8 mouse cellular contexts compared by ENCODE assay signal in genomic region chr6:136531792-136532230, GRCm38 (mm10). TPM values are rescaled to one million over a fixed set of nuclear protein-coding genes. Genes with fewer than 3 reads are reported as not detected.
DNase-seq lines count a peak whose midpoint lies in the region; ATAC-seq and TF ChIP-seq lines count a peak whose summit lies in the region.

No protein-coding gene starts in this region.

- H3K4me1 ChIP-seq in spleen, adult 2 months (ENCODE audit: control insufficient read depth, insufficient read depth, insufficient read length): peaks cover 16% of the 10 kb centered on the region
- H3K4me1 ChIP-seq in heart, embryonic 15.5 days (replicated peaks): peaks cover 37% of the 10 kb centered on the region
- peaks cover 15% of the 10 kb centered on the region for H3K4me1 ChIP-seq in limb, embryonic 12.5 days (replicated peaks)
- H3K4me1 ChIP-seq in midbrain, embryonic 12.5 days: peaks cover 29% of the 10 kb centered on the region

- H3K27me3 ChIP-seq in spleen, adult 2 months (ENCODE audit: control insufficient read depth, insufficient read depth, low read length): no peaks in the 10 kb centered on the region
- H3K27me3 ChIP-seq in heart, embryonic 15.5 days: no peaks in the 10 kb centered on the region
- no peaks in the 10 kb centered on the region for H3K27me3 ChIP-seq in limb, embryonic 12.5 days
- no peaks in the 10 kb centered on the region for H3K27me3 ChIP-seq in midbrain, embryonic 12.5 days

- no peak overlapping the region for H3K4me3 ChIP-seq in spleen, adult 2 months (ENCODE audit: extremely low read depth, insufficient read depth, insufficient read length)
- H3K4me3 ChIP-seq in heart, embryonic 15.5 days: peak overlapping the region; percentile 4; the same call in 1 of the 2 replicates
- H3K4me3 ChIP-seq in limb, embryonic 12.5 days (replicated peaks): no peak overlapping the region
- H3K4me3 ChIP-seq in midbrain, embryonic 12.5 days: no peak overlapping the region

- peak; percentile 42 to 43 for DNase-seq in spleen, adult 2 months (ENCODE audit: low read depth in 1 of 2, low spot score in 2 of 2)
- no peak for DNase-seq in spleen, adult 18-20 months
- peak; percentile 65 to 78 for DNase-seq in thymus, postnatal 36 days
- DNase-seq in ovary, postnatal 14 days (ENCODE audit: low spot score): no peak

- H3K36me3 ChIP-seq in spleen, adult 2 months (ENCODE audit: control insufficient read depth, insufficient read depth, low read length): peaks cover 3% of the 10 kb centered on the region; the same call in 1 of the 2 replicates
- H3K36me3 ChIP-seq in heart, embryonic 15.5 days: no peaks in the 10 kb centered on the region
- peaks cover 9% of the 10 kb centered on the region; the same call in 1 of the 2 replicates for H3K36me3 ChIP-seq in limb, embryonic 12.5 days
- H3K36me3 ChIP-seq in midbrain, embryonic 12.5 days: 0 out of 2 replicates have a peak, but pooled peaks cover 7% of the 10 kb centered on the region

- peak overlapping the region; percentile 61 for H3K27ac ChIP-seq in spleen, adult 2 months (ENCODE audit: insufficient read depth, low read length)
- H3K27ac ChIP-seq in heart, embryonic 15.5 days: peak overlapping the region; percentile 90
- peak overlapping the region; percentile 83 for H3K27ac ChIP-seq in limb, embryonic 12.5 days
- H3K27ac ChIP-seq in midbrain, embryonic 12.5 days (replicated peaks): peak overlapping the region; percentile 87

- H3K9ac ChIP-seq in heart, embryonic 15.5 days: no peak overlapping the region
- H3K9ac ChIP-seq in limb, embryonic 12.5 days (replicated peaks): no peak overlapping the region
- no peak overlapping the region for H3K9ac ChIP-seq in midbrain, embryonic 12.5 days (replicated peaks)

- peak overlapping the region; percentile 46 for H3K4me2 ChIP-seq in heart, embryonic 15.5 days
- 0 out of 2 replicates have a peak overlapping the region, but pooled peaks have one; percentile 8 for H3K4me2 ChIP-seq in limb, embryonic 12.5 days
- H3K4me2 ChIP-seq in midbrain, embryonic 12.5 days (replicated peaks): peak overlapping the region; percentile 6; the same call in 1 of the 2 replicates

- 23% methylated on average over 7 of the region's 7 CpGs for WGBS in spleen, adult 2 months
- WGBS in heart, embryonic 15.5 days: 15% methylated on average over 7 of the region's 7 CpGs
- WGBS in limb, embryonic 12.5 days: 71% methylated on average over 7 of the region's 7 CpGs
- WGBS in midbrain, embryonic 12.5 days: 51% methylated on average over 7 of the region's 7 CpGs

- TF ChIP-seq CTCF in spleen, adult 2 months (IDR thresholded peaks at IDR 0.05; ENCODE audit: extremely low read depth, insufficient read depth, insufficient read length, insufficient replicate concordance): no peak

- TF ChIP-seq POLR2A in spleen, adult 2 months (IDR thresholded peaks at IDR 0.05; ENCODE audit: low read depth, low read length): no peak

- no peaks in the 10 kb centered on the region for H3K9me3 ChIP-seq in heart, embryonic 15.5 days (replicated peaks)
- no peaks in the 10 kb centered on the region for H3K9me3 ChIP-seq in limb, embryonic 12.5 days
- H3K9me3 ChIP-seq in midbrain, embryonic 12.5 days: no peaks in the 10 kb centered on the region

- ATAC-seq in common myeloid progenitor, adult 5-6 weeks (replicated peaks; ENCODE audit: low read depth, poor library complexity, severe bottlenecking): peak; percentile 81
- ATAC-seq in heart, embryonic 15.5 days (replicated peaks; ENCODE audit: insufficient number of reproducible peaks, insufficient read depth, low FRiP score, low read depth): peak; percentile 51
- no peak for ATAC-seq in limb, embryonic 12.5 days (ENCODE audit: insufficient number of reproducible peaks, insufficient read depth, low FRiP score, low TSS enrichment, low read depth)
- 0 out of 2 replicates have a peak, but pooled peaks have one; percentile 10 for ATAC-seq in midbrain, embryonic 12.5 days (ENCODE audit: low FRiP score, low read depth)

RNA-seq across cellular contexts. Expression of gene Atf7ip, which starts 25.8 kb away (rescaled TPM):
- 30.3 and 32.5 TPM in 2 replicates for polyA plus RNA-seq in spleen, adult 2 months (2012; rRNA removed)
- 72.9 and 86.2 TPM in 2 replicates for total RNA-seq in common myeloid progenitor, adult 5-6 weeks (2017)
- 30.3 and 32.6 TPM in 2 replicates for polyA plus RNA-seq in heart, embryonic 15.5 days (2015; fragmentation: Nextera tagmentation; extraction: Ambion mirVana)
- 43.5 and 51.0 TPM in 2 replicates for polyA plus RNA-seq in limb, embryonic 12.5 days (2016; fragmentation: Nextera tagmentation; extraction: Ambion mirVana)
- 61.4 TPM in 2 replicates for polyA plus RNA-seq in midbrain, embryonic 12.5 days (2016; fragmentation: Nextera tagmentation; extraction: Ambion mirVana)

Comparison
In these comparisons a context has a peak if more than half of its experiments do, and no peak if none do; other contexts are left out.
1. DNase-seq: peak in spleen, adult 2 months (2 of 2) and thymus, postnatal 36 days (2 of 2); none in spleen, adult 18-20 months (0 of 2) and ovary, postnatal 14 days (single experiment).
2. Peak in every context shown above with its lines, with median percentiles within 50 percentile points of each other: H3K27ac ChIP-seq and H3K4me2 ChIP-seq.